Mouse (Mus musculus) thymus, adult 2 months (tissue): ENCODE results near the gene Ms4a15.

Experiments used
- CTCF ChIP-seq: fragments of 200-500 bp; IDR thresholded peaks from 2 replicates; pipeline ENCODE4 v1.5.1; 2012; ENCODE audit warnings: mild to moderate bottlenecking, control low read depth, low read length, moderate library complexity, borderline replicate concordance; ENCODE audit not compliant: control insufficient read depth, poor library complexity, insufficient read depth; ENCODE audit errors: extremely low read depth
- POLR2A ChIP-seq: fragments of 200-500 bp; IDR thresholded peaks from 2 replicates; pipeline ENCODE4 v1.6.1; 2012; ENCODE audit warnings: mild to moderate bottlenecking, low read length, control low read depth, moderate library complexity; ENCODE audit not compliant: control insufficient read depth, poor library complexity, insufficient read depth; ENCODE audit errors: extremely low read depth

GRCm38 (mm10) chr19:10983146-10983545 lies 9.9 kb downstream of the Ms4a15 start:
- TF ChIP-seq CTCF (0 out of 2 replicates have a peak, but pooled peaks have one; percentile 47), POLR2A (no peak)
